Mouse (Mus musculus): ENCODE data around the gene Fbxw9. TPM values are rescaled to one million over a fixed set of nuclear protein-coding genes. Genes with fewer than 3 reads are reported as not detected.
A peak's percentile ranks its signal among the peaks of the same experiment; 100 is the strongest.

Fbxw9 gene
- polyA plus RNA-seq, 1 experiment from 2014 or later, result 37.3 TPM

DNA sequence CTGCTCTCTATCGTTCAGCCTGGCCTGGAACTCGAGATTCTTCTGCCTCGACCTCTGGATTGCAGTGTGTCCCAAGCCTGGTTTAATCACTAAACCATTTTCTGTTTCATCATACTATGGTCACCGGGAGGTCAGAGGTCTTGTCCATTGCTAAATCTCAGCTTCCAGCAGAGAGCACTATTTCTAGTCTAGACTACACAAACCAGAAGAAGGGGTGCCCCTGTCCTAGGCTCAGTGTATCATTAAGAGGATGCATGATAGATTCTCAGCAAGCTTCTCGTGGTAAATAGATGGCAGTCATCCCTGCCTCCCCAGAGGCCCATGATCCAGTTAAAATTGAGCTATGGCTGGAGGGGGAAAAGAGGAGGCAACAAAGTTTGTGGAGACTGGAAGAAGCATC, 11.2 kb downstream of the Fbxw9 start:
- Histone ChIP-seq H3K4me2 (replicated peaks; ENCODE audit: low read depth, low read length) (peak overlapping the region; percentile 78), H3K27me3 (ENCODE audit: insufficient read depth, low read length) (no peaks in the 10 kb centered on the region), H3K27ac (ENCODE audit: low read length) (peak overlapping the region; percentile 98), H3K4me1 (ENCODE audit: insufficient read depth, low read length) (peaks cover 11% of the 10 kb centered on the region), H3K9me3 (ENCODE audit: low read length) (no peaks in the 10 kb centered on the region), H3K9ac (replicated peaks; ENCODE audit: low read length) (peak overlapping the region; percentile 91), H3K36me3 (ENCODE audit: insufficient read depth, low read length) (peaks cover 30% of the 10 kb centered on the region), H3K4me3 (ENCODE audit: low read length) (peak overlapping the region; percentile 93)
- ATAC-seq (ENCODE audit: low FRiP score, low TSS enrichment), result no peak
- 79% methylated on average over 5 of the region's 5 CpGs for WGBS

DNA sequence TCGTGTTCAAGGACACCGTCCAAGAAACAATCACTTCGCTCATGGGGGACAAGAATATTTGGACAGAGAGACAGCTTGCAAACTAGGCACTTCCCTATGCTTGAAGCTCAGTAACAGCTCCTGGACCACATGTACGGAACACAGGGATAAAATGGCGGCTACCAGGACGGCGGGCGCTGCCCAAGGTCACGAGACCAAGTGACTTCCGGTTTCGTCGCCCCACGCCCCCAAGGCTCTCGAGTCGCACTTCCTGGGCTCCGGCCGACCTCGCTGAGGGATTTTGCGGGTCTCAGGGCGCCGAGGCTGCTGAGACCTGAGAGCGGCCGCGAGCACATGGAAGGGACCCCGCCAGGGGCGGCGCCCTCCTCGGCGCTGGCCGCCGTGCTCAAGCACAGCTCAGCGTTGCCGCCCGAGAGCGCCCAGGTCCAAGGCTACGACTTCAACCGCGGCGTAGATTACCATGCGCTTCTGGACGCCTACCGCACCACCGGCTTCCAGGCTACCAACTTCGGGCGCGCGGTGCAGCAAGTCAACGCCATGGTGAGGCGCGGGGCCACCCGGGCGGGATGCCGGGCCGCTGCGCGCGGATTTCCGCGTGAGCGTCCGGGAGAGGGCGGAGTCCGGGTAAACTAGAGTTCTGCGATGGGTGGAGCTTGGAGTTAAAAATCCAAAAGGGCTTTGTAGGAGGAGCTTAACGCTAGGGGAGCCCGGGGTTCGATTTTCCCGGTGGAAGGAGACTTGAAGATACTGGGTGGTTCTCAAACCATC, 11.8 kb downstream of the Fbxw9 start, which contains the start of gene Dhps:
Dhps (plus strand) TSS at position 244 of the 768 bp plus-strand sequence.
- peaks cover 33% of the 10 kb centered on the region for H3K36me3 ChIP-seq (ENCODE audit: insufficient read depth, low read length)
- under 1% methylated on average over 68 of the region's 68 CpGs for WGBS
- peak within 1 kb of the TSS; percentile 98 for H3K27ac ChIP-seq (ENCODE audit: low read length)
- no peaks in the 10 kb centered on the region for H3K27me3 ChIP-seq (ENCODE audit: insufficient read depth, low read length)
- ATAC-seq (ENCODE audit: low FRiP score, low TSS enrichment), result peak; percentile 91
- peaks cover 11% of the 10 kb centered on the region for H3K4me1 ChIP-seq (ENCODE audit: insufficient read depth, low read length)
- no peaks in the 10 kb centered on the region for H3K9me3 ChIP-seq (ENCODE audit: low read length)
- H3K4me3 ChIP-seq (ENCODE audit: low read length), result peak within 1 kb of the TSS; percentile 93
- peak within 1 kb of the TSS; percentile 78 for H3K4me2 ChIP-seq (replicated peaks; ENCODE audit: low read depth, low read length)
- H3K9ac ChIP-seq (replicated peaks; ENCODE audit: low read length), result peak within 1 kb of the TSS; percentile 91

DNA sequence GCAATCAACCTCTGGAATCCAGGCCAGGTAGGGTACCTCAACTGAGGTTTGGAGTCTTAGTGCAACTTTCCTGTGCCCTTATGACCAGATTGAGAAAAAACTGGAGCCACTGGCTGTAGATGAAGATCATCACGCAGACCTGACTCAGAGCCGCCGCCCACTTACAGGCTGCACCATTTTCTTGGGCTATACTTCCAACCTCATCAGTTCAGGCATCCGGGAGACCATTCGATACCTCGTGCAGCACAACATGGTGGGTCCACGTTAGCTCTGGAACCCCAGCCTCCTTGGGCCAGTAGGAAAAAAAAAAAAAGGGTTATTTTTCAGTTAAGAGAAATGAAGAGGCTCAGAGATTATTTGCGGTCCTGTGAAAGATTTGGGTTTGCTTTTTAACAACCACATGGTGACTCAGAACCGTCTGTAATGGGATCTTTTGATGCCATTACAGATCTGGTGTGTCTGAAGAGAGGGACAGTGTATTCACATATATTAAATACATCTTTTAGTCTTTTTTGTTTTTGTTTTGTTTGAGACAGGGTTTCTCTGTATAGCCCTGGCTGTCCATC, 12.6 kb downstream of the Fbxw9 start:
- H3K36me3 ChIP-seq (ENCODE audit: insufficient read depth, low read length), result peaks cover 34% of the 10 kb centered on the region
- H3K27ac ChIP-seq (ENCODE audit: low read length), result peak overlapping the region; percentile 98
- peak overlapping the region; percentile 91 for H3K9ac ChIP-seq (replicated peaks; ENCODE audit: low read length)
- peaks cover 11% of the 10 kb centered on the region for H3K4me1 ChIP-seq (ENCODE audit: insufficient read depth, low read length)
- H3K9me3 ChIP-seq (ENCODE audit: low read length), result no peaks in the 10 kb centered on the region
- peak overlapping the region; percentile 93 for H3K4me3 ChIP-seq (ENCODE audit: low read length)
- no peak for ATAC-seq (ENCODE audit: low FRiP score, low TSS enrichment)
- WGBS, result 26% methylated on average over 9 of the region's 9 CpGs
- peak overlapping the region; percentile 78 for H3K4me2 ChIP-seq (replicated peaks; ENCODE audit: low read depth, low read length)
- no peaks in the 10 kb centered on the region for H3K27me3 ChIP-seq (ENCODE audit: insufficient read depth, low read length)

DNA sequence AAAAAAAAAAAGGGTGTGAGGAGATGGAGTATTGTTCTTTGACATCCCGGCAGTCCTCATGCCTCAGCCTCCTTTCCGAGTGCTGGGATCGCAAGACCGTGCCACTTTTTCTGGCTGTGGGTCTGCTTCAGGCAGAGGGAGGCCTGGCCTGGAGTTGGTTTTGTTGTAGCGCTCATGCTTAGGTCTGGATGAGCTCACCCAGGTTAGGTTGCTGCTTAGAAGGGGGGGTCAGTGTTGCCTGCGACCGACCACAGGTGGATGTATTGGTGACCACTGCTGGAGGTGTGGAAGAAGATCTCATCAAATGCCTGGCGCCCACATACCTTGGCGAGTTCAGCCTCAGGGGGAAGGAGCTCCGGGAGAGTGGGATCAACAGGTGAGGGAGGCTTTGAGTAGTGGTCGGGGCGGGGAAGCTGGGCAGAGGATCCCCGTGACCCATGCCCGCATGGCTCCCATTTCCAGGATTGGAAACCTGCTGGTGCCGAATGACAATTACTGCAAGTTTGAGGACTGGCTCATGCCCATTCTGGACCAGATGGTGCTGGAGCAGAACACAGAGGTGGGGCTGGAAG, 13.3 kb downstream of the Fbxw9 start:
- Histone ChIP-seq H3K27me3 (ENCODE audit: insufficient read depth, low read length) (no peaks in the 10 kb centered on the region), H3K9ac (replicated peaks; ENCODE audit: low read length) (no peak overlapping the region), H3K4me1 (ENCODE audit: insufficient read depth, low read length) (peaks cover 11% of the 10 kb centered on the region), H3K9me3 (ENCODE audit: low read length) (no peaks in the 10 kb centered on the region), H3K36me3 (ENCODE audit: insufficient read depth, low read length) (peaks cover 34% of the 10 kb centered on the region), H3K4me3 (ENCODE audit: low read length) (no peak overlapping the region), H3K4me2 (replicated peaks; ENCODE audit: low read depth, low read length) (0 out of 2 replicates have a peak overlapping the region, but pooled peaks have one; percentile 78), H3K27ac (ENCODE audit: low read length) (no peak overlapping the region)
- no peak for ATAC-seq (ENCODE audit: low FRiP score, low TSS enrichment)
- 92% methylated on average over 15 of the region's 15 CpGs for WGBS

DNA sequence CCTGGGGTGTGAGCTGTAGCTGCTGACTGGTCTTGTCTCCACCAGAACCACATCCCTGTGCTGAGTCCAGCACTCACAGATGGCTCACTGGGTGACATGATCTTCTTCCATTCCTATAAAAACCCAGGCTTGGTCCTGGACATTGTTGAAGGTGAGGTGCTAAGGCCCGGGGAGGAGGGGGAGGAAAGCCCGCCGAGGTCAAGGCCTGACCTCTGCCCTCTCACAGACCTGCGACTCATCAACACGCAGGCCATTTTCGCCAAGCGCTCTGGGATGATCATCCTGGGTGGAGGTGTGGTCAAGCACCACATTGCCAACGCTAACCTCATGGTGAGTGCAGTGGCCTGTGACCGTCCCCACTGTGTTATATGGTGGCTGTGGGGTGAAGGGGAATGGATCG, 14.3 kb downstream of the Fbxw9 start:
- no peak overlapping the region for H3K9ac ChIP-seq (replicated peaks; ENCODE audit: low read length)
- no peak overlapping the region for H3K27ac ChIP-seq (ENCODE audit: low read length)
- ATAC-seq (ENCODE audit: low FRiP score, low TSS enrichment), result no peak
- 78% methylated on average over 10 of the region's 10 CpGs for WGBS
- H3K9me3 ChIP-seq (ENCODE audit: low read length), result no peaks in the 10 kb centered on the region
- peaks cover 39% of the 10 kb centered on the region for H3K36me3 ChIP-seq (ENCODE audit: insufficient read depth, low read length)
- H3K4me3 ChIP-seq (ENCODE audit: low read length), result no peak overlapping the region
- H3K27me3 ChIP-seq (ENCODE audit: insufficient read depth, low read length), result no peaks in the 10 kb centered on the region
- peaks cover 11% of the 10 kb centered on the region for H3K4me1 ChIP-seq (ENCODE audit: insufficient read depth, low read length)
- H3K4me2 ChIP-seq (replicated peaks; ENCODE audit: low read depth, low read length), result no peak overlapping the region

DNA sequence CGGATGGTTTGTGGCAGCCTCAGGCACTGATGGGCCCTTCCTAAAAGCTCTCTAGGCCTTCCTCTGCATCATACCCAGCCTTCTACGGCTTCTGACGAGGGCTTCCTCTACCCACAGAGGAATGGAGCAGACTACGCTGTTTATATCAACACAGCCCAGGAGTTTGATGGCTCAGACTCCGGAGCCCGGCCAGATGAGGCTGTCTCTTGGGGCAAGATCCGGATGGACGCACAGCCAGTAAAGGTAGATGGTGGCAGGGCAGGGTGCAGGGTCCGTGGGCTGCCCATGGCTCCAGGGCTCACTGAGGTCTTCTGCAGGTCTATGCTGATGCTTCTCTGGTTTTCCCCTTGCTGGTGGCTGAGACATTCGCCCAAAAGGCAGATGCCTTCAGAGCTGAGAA, 14.8 kb downstream of the Fbxw9 start:
- 85% methylated on average over 10 of the region's 10 CpGs for WGBS
- Histone ChIP-seq H3K36me3 (ENCODE audit: insufficient read depth, low read length) (peaks cover 39% of the 10 kb centered on the region), H3K4me2 (replicated peaks; ENCODE audit: low read depth, low read length) (no peak overlapping the region), H3K4me1 (ENCODE audit: insufficient read depth, low read length) (peaks cover 13% of the 10 kb centered on the region), H3K4me3 (ENCODE audit: low read length) (no peak overlapping the region), H3K27me3 (ENCODE audit: insufficient read depth, low read length) (no peaks in the 10 kb centered on the region), H3K9me3 (ENCODE audit: low read length) (no peaks in the 10 kb centered on the region), H3K9ac (replicated peaks; ENCODE audit: low read length) (no peak overlapping the region), H3K27ac (ENCODE audit: low read length) (no peak overlapping the region)
- ATAC-seq (ENCODE audit: low FRiP score, low TSS enrichment), result no peak

DNA sequence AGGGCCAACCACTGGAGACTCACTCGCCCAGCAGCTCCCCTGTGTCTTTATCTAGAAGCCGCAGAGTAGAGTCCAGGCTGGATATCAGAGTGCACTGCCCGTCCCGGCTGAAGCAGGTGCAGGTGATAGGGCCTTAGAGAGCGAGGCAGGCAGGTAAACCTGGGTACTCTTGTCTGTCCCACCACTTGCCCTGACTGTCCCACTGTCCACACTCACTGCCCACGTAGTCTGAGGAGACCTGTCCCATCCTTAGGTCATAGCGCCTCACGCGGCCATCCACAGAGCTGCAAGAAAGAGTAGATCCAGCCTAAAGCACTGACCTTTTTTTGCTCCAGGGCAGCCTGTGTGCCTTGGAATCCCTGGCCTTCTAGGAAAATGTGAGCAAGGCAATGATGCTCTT, 16.1 kb downstream of the Fbxw9 start:
- H3K27ac ChIP-seq (ENCODE audit: low read length), result no peak overlapping the region
- WGBS, result 81% methylated on average over 9 of the region's 9 CpGs
- peaks cover 39% of the 10 kb centered on the region for H3K36me3 ChIP-seq (ENCODE audit: insufficient read depth, low read length)
- no peak overlapping the region for H3K4me2 ChIP-seq (replicated peaks; ENCODE audit: low read depth, low read length)
- H3K9ac ChIP-seq (replicated peaks; ENCODE audit: low read length), result no peak overlapping the region
- no peaks in the 10 kb centered on the region for H3K27me3 ChIP-seq (ENCODE audit: insufficient read depth, low read length)
- ATAC-seq (ENCODE audit: low FRiP score, low TSS enrichment), result no peak
- no peaks in the 10 kb centered on the region for H3K9me3 ChIP-seq (ENCODE audit: low read length)
- no peak overlapping the region for H3K4me3 ChIP-seq (ENCODE audit: low read length)
- peaks cover 10% of the 10 kb centered on the region for H3K4me1 ChIP-seq (ENCODE audit: insufficient read depth, low read length)

DNA sequence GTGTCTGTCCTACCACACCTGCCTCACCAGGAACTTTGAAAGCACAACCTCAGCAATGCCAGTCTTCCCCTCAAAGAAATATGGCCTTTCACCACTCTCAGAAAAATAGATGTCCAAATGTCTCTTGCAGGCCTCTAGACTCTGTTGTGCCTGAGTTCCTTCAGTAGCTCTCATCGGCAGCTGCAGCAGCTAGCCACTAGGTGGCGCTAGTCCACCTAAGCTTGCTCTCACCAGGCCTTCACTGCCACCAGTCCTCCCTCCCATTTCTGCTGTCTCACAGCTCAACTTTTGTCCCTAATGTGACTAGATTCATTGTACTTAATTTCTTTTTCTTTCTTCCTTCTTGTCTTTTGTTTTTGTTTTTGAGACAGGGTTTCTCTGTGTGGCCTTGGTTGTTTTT, 17.1 kb downstream of the Fbxw9 start:
- H3K4me1 ChIP-seq (ENCODE audit: insufficient read depth, low read length), result peaks cover 16% of the 10 kb centered on the region
- no peak for ATAC-seq (ENCODE audit: low FRiP score, low TSS enrichment)
- no peak overlapping the region for H3K4me2 ChIP-seq (replicated peaks; ENCODE audit: low read depth, low read length)
- peak overlapping the region; percentile 14; the same call in 1 of the 2 replicates for H3K9ac ChIP-seq (replicated peaks; ENCODE audit: low read length)
- H3K4me3 ChIP-seq (ENCODE audit: low read length), result no peak overlapping the region
- no peaks in the 10 kb centered on the region for H3K27me3 ChIP-seq (ENCODE audit: insufficient read depth, low read length)
- peaks cover 39% of the 10 kb centered on the region for H3K36me3 ChIP-seq (ENCODE audit: insufficient read depth, low read length)
- no peak overlapping the region for H3K27ac ChIP-seq (ENCODE audit: low read length)
- no peaks in the 10 kb centered on the region for H3K9me3 ChIP-seq (ENCODE audit: low read length)
- WGBS, result 0% methylated on average over 2 of the region's 2 CpGs

DNA sequence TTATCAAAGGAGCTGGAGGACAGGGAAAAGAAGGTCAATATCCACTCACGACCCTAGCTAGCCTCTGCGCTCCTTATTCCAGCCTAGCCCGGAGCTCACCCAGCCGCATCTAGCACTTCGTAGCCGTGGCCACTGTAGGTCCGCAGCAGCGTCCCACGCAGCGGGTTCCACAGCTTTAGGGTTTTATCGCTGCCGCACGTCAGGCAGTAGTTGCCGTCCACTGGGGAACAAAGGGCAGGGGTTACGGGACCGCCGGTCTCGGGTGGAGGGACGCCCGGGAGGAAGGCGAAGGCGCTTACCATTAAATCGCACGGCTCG, 20.3 kb downstream of the Fbxw9 start:
- peak overlapping the region; percentile 88 for H3K4me2 ChIP-seq (replicated peaks; ENCODE audit: low read depth, low read length)
- H3K27ac ChIP-seq (ENCODE audit: low read length), result peak overlapping the region; percentile 83

More for the DNA sequence above, 20.3 kb downstream of the Fbxw9 start:
- WGBS, result under 1% methylated on average over 25 of the region's 25 CpGs
- H3K36me3 ChIP-seq (ENCODE audit: insufficient read depth, low read length), result peaks cover 22% of the 10 kb centered on the region
- H3K4me3 ChIP-seq (ENCODE audit: low read length), result peak overlapping the region; percentile 66
- H3K4me1 ChIP-seq (ENCODE audit: insufficient read depth, low read length), result peaks cover 25% of the 10 kb centered on the region
- H3K9me3 ChIP-seq (ENCODE audit: low read length), result no peaks in the 10 kb centered on the region
- no peaks in the 10 kb centered on the region for H3K27me3 ChIP-seq (ENCODE audit: insufficient read depth, low read length)
- ATAC-seq (ENCODE audit: low FRiP score, low TSS enrichment), result no peak
- H3K9ac ChIP-seq (replicated peaks; ENCODE audit: low read length), result peak overlapping the region; percentile 77

All from kidney, embryonic 16.5 days (tissue).